Mouse (Mus musculus) yolk sac, embryonic 10.5 days (tissue): ENCODE results near the gene E2f2.

Experiments
- DNase-seq: peaks from one replicate; pipeline ENCODE4 v3.0.0-alpha.2; 2017; ENCODE audit warnings: low spot score

Gene E2f2

DNA sequence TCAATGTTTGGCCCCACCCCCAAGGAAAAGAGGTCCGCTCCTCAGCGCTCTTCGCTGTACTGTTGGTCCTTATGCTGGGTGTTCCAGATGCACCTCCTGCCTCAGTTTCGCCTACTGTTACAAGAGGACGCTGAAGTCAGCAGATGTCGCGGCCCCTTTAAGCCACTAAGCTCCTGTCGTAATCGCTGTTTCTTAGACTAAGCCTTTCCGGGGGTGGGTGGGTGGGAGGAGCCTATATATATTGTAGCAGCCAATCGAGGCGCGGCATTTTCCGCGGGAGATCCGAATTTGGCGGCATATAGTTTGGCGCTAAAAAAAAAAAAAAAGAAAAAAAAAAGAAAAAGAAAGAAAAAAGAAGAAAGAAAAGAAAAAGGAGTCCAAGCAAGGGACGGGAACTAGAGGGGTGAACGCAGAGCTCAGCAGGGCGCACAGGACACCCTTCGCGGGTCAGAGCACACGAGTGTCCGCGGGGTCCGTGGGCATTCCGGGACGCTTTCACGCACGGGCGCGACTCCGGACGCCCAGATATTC, at the start of gene E2f2:
Gene E2f2 (plus strand): TSS at position 384 of the 531 bp plus-strand sequence.
- peak; percentile 79 for DNase-seq

DNA sequence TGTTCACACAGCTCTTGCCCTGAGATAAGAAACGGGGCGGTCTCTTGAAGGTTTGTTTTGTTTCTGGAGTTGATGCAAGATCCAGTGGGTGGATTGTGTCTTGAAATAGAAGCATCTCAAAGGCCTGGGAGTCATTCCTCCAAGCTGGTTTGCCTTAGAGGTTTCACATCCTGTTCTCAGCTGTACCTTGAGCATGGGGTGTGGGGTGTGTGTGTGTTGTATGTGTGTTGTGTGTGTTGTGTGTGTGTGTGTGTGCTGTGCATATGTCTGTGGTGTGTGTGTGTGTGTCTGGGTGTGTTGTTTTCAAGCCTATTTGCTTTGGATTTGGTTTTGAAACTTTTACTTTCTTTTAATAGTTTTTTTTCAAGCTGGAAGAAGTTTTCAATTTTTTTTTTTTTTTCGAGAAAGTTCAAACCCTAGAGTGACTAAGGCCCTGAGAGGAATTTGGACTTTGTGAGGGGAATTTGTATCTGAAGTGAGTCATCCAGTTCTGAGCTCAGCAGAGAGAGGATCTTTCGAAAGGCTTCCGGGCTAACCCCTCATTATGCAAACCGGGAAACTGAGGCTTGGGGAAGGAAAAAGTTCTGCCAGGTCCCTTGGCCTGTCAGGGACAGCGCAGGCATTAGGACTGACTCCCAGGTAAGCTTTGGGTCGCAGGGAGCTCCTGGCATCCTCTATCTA, 48.9 kb upstream of the E2f2 start:
- DNase-seq: peak; percentile 74

DNA sequence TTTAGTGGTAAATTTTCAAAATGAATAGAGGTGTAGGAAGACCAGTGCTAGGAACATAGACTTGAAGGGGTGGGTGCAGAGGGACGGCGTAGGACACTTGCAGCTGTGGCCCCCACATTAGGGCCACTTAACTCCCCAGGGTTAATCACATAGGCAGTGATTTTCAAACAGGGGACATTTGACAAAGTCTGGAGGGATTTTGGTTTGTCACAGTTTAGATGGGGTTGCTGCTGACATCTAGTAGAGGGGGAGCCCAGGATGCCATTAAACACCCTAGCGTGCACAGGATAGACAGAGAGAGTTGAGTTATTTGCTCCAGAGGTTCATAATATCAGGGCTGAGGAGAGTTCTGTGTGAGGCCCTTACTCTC, 48.4 kb upstream of the E2f2 start:
- DNase-seq: no peak

DNA sequence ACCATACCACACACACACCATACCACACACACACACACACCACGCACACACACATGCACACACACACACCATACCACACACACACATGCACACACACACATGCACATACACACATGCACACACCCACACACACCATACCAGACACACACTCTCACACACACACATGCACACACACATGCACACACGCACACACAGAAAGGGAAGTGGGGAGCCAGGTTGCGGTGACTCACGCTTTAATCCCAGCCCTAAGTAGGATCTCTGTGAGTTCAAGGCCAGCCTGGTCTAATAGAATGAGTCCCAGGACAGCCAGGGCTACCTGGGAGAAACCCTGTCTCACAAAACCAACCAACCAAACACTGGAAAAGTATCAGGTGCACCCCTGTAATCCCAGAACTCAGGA, 47.6 kb upstream of the E2f2 start:
- no peak for DNase-seq

DNA sequence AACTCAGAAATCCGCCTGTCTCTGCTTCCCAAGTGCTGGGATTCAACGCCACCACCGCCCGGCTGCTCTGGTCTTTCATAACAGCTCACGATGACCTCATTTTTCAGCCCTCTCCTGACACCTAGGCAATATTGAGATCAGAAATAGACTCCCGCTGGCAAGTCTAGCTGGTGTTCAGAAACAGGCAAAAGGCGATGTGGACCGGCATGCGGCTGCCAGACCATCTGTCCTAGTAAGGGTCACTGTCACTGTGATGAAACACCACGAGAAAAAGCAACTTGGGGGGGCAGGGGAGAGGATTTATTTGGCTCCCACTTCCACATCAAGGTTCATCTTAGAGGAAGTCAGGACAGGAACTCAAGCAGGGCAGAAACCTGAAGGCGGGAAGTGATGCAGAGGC, 46.7 kb upstream of the E2f2 start:
- no peak for DNase-seq

DNA sequence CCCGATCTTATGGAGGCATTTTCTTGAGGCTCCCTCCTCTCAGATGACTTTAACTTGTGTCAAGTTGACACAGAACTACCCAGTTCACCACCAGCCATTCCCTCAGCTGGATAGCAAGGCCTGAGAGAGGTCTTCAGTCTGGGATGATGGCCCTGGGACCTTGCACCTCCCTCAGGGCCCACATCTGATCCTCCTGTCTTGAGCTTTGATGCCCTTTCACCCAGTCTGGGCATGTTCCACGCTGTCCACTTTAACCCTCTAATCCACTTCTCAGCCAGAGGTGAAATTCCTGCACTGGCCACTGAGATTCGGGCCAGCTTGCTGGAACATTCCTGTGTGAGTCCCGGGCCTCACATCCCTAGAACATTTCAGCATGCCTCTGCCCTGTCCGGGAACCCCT, 46.2 kb upstream of the E2f2 start:
- no peak for DNase-seq

DNA sequence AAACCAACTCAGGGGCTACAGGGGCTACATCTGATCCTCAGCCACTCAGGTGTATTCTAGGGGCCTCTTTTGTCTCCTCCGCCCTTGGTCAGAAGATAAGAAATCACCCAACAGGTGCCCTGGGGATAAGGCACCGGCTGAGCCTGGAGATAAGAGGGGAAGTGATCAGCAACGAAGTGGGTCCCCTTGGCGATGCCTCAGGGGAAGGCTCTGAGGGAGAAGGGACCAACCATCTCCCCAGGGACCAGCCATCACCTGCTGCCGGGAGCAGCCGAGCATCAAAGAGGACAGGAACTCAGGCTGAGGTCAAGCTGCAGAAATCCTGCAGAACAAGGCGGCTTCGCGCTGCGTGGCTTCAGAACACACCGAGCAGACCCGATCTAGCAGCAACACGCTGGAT, 44.5 kb upstream of the E2f2 start:
- DNase-seq: no peak

DNA sequence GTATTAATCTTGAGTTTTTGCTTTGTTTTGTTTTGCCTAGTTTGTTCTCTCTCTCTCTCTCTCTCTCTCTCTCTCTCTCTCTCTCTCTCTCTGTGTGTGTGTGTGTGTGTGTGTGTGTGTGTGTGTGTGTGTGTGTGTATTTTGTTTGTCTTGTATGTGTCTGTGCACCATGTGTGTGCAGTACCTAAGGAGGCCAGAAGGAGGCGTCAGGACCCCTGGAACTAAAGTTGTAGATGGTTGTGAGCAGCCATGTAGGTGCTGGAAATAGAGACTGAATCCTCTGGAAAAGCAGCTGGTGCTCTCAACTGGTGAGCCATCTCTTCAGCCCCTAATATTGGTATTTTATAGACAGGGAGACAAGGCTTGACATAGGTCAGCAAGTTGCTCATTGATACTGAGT, 42.4 kb upstream of the E2f2 start:
- DNase-seq: no peak

DNA sequence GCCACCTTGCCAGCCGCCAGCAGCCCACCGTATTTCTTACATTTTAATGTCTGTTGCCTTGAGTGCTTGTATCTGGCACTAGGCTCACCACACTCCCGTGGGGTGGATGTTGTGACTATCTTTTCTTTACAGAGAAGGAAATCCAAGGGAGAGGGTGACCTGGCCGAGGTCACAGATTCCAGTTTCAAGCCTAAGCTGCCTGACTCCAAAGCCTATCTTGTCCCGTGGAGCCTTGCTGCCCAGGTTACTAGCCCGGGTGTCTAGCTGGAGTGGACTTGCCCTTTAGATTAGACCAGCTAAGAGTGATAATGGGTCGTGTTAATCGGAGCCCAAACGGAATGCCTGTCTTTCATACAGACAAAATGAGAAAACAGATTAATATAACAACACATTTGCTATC, 38.4 kb upstream of the E2f2 start:
- no peak for DNase-seq

DNA sequence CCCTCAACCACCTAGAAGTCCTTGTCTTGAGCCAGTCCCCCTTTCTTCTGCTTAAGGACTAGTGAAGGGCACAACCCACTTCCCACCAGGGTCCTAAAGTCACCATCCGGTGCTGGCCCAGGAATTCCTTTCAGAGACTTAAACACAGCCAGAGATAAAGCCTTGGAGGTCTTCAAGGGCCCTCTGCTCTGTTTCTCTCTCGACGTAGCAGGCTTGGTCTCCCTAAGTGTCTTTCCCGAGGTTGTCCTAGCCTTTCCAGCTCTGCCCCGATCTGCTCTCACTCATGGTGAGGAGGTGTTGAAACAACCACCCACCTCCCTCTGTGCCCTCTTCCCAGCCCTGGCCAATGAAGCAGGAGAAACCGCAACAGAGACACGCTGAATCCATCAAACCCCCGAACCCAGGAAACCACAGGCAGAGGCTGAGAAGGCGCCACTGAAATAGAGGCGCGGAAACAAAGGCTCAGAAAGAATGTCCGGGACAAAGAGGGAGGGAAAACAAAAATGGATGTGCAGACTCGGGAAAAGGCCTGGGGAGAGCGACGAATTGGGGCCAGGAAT, 37.7 kb upstream of the E2f2 start:
- DNase-seq: peak; percentile 32

DNA sequence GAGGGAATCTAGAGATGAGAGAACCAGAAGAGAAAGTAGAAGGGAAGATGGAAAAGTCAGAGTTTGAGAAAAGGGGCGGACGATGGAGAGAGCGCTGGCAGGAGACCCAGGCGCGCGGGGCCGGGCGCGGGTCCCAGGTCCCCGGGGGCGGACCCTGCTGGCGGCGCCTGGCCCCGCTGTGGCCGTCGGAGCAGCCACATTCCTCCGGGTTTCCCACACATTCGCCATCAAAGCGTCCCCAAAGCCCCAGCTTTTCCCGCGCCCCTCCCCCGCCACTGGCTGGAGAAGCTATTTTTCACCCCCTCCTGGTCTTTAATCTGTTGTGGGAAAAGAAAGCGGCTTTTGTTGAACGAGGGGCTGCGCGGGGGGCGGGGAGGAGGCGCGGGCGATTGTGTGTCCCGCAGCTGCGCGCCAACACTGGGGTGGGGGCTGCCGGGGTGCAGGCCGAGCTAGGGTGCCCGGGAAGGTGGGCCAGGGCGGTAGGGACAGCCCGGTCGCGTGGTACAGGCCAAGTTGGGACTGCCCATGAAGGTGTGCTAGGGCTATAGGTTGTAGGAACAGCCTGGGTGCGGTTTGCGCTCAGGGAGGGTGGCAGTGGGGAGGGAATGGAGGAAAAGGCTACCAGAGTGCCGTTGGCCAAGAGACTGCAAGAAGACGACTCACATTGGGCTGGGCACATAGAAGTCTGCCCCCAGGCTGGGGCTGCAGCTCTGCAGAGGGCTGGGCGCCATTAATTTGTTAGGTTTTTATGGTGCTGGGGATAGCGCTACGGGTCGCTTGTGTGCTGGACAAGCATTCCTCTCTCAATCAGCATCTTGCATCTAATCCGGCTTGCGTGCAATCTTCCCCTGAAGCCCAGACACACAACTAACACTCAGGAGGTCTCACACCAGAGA, 37.0 kb upstream of the E2f2 start:
- DNase-seq: peak; percentile 49

DNA sequence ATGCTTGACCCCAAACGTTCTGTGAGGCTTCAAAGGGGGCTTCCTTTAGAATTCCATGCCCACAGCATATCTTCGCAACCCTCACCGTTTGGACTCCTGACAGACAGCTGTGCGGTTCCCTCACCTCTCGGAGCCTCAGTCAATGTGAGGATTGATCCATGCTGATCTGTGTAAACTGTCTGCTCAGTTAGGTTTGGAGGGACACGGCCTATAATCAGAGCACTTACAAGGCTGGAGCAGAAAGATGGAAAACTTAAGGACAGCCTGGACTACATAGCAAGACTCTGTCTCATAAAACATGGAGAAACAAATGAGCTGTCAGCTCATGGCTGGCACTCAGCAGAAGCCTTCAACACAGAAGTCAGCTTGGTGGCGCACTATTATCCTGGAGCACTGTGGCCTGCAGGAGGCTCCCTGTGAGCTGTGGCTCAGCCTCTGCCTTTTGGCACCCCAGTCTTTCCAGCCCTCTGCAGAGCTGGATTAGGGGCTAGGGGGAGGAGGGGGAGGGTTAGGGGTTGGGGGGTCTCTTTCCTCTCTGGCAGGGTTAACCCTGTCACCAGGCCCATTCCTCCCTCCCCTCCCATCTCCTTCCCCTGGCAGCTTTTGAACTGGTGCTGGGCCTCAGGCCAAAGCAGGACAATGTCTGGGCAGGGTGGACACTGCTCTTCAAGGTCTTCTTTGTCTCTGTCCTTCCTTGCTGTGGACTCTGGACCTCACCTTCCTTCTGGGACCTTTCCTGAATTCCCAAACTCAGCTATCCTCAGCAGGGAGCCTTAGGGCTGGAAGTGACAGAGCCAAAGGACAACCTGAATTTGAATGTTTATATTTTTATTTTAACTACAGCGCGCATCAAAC, 36.1 kb upstream of the E2f2 start:
- DNase-seq: no peak

DNA sequence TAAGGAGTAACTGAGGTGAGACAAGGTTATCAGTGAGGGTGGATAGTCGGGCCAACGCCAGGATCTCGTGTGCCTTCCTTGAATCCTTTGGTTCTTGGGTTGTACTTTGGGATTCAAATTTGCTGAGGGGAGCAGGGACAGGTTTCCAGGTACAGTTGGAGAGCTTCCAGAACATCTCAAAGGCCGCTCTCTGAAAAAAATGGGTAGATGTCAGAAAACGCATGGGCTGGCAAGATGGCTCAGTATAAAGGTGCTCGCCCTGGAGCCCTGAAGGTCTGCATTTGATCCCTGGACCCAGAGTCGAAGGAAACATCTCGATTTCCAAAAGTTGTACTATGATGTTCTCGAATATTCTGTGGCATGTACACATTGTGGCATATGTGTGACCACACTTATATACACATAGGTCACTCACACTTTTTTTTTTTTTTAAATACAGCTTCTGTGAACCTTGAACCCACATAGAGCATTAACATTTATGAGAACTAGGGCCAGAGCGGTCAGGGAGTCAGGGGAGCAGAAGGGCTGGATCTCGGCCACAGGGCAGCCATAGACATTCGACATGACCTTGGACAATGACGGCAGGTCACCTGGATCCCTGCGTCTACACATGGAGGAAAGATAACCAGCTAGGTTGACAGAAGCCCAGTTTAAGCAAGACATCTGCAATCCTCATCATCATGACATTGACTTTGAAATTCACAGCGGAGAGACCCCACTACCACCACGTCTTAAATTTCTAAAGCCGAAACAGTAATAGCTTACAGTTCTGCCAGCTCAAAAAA, 32.7 kb upstream of the E2f2 start:
- DNase-seq: no peak

DNA sequence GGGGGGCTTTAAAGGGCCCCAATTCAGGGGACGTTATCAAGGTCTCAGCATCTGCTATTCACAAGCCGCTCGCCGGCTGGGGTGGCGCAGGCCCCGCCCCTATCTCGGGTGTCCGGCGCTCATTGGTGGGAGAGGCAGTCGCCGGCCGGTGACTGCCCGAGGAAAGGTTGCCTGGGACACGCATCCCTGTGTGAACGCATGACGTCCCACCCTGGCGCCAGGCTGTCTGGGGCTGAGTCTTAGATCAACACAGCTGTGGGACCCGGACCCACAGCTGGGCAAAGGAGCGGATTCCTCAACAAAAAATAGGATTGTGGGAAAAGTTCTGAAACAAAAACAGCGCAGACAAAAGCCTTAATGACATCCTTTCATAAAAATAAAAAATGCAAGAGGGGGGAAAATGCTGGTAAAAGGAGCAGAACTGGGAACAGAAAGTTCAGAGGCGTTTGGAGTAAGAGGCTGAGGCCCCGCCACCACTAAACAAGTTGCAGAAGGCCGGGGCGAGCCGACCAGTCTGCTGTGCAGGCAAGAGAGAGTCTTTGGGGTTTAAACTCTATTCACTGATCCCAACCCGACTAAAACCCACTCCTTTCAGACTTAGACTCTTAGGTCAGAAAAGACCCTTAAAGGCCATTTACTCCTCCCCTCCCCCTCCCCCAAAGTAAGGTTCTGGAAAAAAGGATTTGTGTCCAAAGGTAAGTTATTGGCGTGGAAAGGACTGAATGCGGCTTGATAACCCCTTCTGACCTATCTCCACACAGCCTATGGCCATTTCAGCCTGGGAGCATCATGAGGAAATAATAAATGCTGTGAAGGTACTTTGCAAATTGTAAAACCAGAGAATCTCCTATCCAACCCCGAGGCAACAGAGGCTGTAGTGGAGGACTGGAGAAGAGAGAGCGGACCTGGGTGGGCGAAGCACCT, 31.6 kb upstream of the E2f2 start:
- DNase-seq: peak; percentile 94

DNA sequence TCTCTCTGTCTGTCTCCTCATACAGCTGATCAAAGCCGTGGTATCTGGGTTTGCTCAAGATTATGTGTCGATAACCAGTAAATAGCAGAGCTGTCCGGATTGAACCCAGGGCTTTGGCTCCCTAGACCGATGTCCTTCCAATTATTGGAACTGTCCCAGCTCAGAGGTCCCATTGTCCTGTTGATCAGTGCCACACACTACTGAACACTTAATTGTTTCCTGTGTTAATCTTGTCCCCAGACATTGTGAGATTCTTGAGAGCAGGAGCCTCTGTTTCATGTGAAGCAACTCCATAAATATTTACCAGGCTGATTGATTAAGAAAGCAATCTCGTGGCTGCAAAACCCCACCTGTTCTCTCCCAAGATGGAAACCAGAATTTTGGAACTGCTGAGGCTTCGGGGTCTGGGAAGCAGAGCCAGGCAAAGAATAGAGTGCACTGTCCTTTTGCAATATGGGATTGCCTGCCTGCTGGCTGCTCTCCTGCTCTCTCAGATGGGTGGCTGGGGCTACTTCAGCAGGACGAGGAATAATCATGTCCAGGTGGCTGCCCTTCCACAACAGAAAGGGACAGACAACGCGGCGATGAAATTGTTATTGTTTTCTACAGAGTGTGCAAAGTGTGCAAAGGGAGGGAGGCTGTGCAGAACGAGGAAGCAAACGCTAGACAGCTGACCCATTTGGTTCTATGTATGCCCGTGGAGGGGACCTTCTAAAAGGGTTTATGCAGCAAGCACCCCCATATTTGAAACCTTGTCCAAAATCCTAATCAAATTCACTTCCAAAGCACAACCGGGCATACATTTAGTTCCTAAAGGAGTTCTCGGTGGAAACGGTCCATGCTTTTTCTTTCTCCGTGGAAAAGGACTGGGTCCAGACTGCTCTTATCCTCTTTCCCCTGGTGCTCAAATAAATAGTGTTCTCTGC, 29.7 kb upstream of the E2f2 start:
- no peak for DNase-seq

DNA sequence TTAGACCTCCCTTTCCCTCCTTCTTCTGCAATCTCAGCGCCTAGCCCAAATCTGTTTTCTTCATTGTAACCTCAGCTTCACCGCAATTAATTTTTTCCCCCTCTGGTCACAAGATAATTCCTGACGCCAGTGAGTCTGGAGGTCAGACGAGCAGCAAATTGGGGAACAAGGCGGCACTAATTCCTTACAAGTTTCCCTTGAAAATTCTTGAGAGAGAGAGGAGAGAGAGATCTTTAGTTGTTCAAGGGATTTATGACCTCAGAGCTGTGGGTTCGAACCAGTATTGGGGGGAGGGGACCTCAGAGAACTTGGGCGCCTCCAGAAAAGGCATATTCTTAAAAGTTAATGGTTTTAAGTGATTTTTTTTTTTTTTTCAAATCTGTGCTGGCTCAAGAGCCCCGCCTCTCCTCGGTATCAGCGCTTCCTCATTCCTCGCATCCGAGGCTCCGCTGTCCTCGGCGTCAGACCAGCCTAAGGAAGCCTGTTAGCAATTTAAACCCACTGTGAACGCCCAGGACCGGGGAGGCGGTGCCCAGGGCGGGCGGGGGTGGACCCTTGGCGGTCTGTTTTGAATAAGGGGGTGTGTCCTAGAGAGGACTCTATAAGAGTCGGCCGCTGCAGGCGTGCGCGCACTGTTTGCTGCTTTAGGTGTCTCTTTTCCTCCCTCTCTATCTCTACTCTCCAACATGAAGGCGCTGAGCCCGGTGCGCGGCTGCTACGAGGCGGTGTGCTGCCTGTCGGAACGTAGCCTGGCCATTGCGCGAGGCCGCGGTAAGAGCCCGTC, 28.8 kb upstream of the E2f2 start, which contains the start of gene Id3:
Gene Id3 (plus strand): TSS at position 305 of the 784 bp plus-strand sequence.
- peak; percentile 98 for DNase-seq

DNA sequence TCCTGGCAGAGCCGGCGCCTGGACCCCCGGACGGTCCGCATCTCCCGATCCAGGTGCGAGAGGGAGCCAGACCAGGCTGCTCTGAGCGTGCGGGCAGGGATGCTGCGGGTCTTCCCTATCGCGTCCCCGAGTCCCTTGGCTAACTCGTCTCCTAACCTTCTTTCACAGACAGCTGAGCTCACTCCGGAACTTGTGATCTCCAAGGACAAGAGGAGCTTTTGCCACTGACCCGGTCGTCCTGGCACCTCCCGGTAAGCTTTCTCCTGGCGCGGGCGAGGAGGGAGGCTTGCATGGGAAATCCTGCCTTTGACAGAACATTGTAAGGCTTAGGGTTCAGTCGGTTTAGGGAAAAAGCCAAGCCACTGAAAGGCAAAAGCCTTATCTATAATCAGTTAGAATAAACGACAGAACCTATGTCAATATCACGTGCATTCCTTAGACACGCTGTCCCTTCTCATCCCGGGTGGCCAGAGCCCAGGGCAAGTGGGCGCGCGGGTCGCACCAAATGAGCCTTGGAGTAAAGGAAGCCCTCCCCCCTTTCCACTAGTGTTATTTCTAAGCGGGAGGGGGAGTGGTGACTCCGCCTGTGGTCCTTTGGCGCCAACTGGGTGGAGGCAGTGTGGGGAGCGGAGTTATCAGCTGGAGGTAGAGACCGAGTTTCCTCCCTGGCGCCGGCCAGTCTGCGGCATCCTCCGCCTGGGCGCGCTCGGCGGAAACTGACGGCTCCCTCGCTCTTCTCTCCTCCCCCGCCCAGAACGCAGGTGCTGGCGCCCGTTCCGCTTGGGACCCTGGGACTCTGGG, 27.9 kb upstream of the E2f2 start:
- DNase-seq: peak; percentile 83
